Comparison of ENCODE assay signal across 17 mouse cellular contexts in the genomic region with DNA sequence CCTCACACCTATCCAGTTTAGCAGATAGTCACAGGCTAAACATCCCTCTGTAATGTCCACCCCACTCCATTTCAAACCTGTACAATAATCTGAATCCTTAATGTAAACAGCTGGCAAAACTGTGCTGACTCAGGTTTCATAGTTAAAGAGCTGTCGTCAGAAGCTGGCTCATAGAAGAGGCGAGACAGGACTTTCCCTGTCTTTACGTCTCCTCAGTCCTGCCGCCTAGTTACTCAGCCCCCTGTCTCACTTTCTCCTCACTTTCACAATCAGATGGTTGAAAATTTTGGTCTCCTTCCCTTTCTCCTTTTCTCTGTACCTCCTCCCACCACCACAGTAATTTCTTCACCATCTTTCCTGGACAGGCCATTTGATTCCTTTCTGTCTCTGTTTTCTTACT. TPM values are rescaled to one million over a fixed set of nuclear protein-coding genes. Genes with fewer than 3 reads are reported as not detected.
"Had no signal": no experiment of that assay in that cellular context is flagged by ENCODE, and none has a peak within 500 bp of the region (broad histone marks: within the 10 kb centered on the region; RNA-seq: fewer than 3 reads in every experiment).

No protein-coding gene starts in this region.

- H3K9ac ChIP-seq: lung, embryonic 14.5 days; midbrain, embryonic 12.5 days; neural tube, embryonic 12.5 days; stomach, embryonic 15.5 days had no signal

- H3K4me1 ChIP-seq: midbrain, embryonic 12.5 days; neural tube, embryonic 12.5 days; stomach, embryonic 15.5 days had no signal

- H3K9me3 ChIP-seq: midbrain, embryonic 10.5 days; midbrain, embryonic 12.5 days; neural tube, embryonic 12.5 days; stomach, embryonic 15.5 days had no signal

- DNase-seq: lung, adult 18-20 months; lung, embryonic 14.5 days; lung, postnatal 10 days; lung, postnatal 4 days; midbrain, embryonic 14.5 days; right cerebral cortex, postnatal 14 days; thymus, adult 2 months; thymus, postnatal 25 days; thymus, postnatal 4 days had no signal

- H3K27ac ChIP-seq: midbrain, embryonic 10.5 days; midbrain, embryonic 12.5 days; neural tube, embryonic 12.5 days; stomach, embryonic 15.5 days; stomach, postnatal 0 days had no signal

- H3K4me3 ChIP-seq: midbrain, embryonic 10.5 days; midbrain, embryonic 12.5 days; neural tube, embryonic 12.5 days; stomach, embryonic 15.5 days had no signal

- H3K36me3 ChIP-seq: midbrain, embryonic 10.5 days; midbrain, embryonic 12.5 days; neural tube, embryonic 12.5 days; stomach, embryonic 15.5 days had no signal

- ATAC-seq: midbrain, embryonic 16.5 days had no signal

- H3K4me2 ChIP-seq: lung, embryonic 14.5 days; midbrain, embryonic 12.5 days; neural tube, embryonic 12.5 days; stomach, embryonic 15.5 days had no signal

- H3K27me3 ChIP-seq: midbrain, embryonic 12.5 days; neural tube, embryonic 12.5 days; stomach, embryonic 15.5 days had no signal

RNA-seq across cellular contexts. Expression of gene Timp1, which starts 1.9 kb away (rescaled TPM):
- total RNA-seq: megakaryocyte-erythroid progenitor cell, adult 5-6 weeks; neutrophil, adult 5-6 weeks had no signal

RNA-seq across cellular contexts. Expression of gene Syn1, which starts 52.7 kb away (rescaled TPM):
- total RNA-seq: megakaryocyte-erythroid progenitor cell, adult 5-6 weeks had no signal
